Mouse (Mus musculus) embryonic facial prominence, embryonic 14.5 days (tissue): ENCODE data around the gene Spg7. TPM values are rescaled to one million over a fixed set of nuclear protein-coding genes. Genes with fewer than 3 reads are reported as not detected.
A peak's percentile ranks its signal among the peaks of the same experiment; 100 is the strongest.

Source experiments
- ATAC-seq: fragments of 200-750 bp; cut with Nextera tagmentation; 2 replicates; pipeline ENCODE4 v1.8.0; 2017; ENCODE audit warnings: low read depth, moderate number of reproducible peaks, moderate TSS enrichment
- DNase-seq: peaks from one replicate; pipeline ENCODE4 v3.0.0-alpha.2; 2015; ENCODE audit warnings: low spot score
- H3K27ac ChIP-seq: fragments of 300-500 bp; sonication (generic); replicated peaks from 2 replicates; pipeline ENCODE4 v1.5.1; 2014; ENCODE audit warnings: low read depth, mild to moderate bottlenecking, low read length, moderate library complexity
- H3K27me3 ChIP-seq: fragments of 300-500 bp; sonication (generic); replicated peaks from 2 replicates; pipeline ENCODE4 v1.6.1; 2014; ENCODE audit warnings: low read length; ENCODE audit not compliant: control insufficient read depth, insufficient read depth
- H3K36me3 ChIP-seq: fragments of 300-500 bp; sonication (generic); 2 replicates; pipeline ENCODE4 v1.6.1; 2014; ENCODE audit warnings: low read length, mixed read lengths; ENCODE audit not compliant: control insufficient read depth, insufficient read depth
- H3K4me1 ChIP-seq: fragments of 300-500 bp; sonication (generic); 2 replicates; pipeline ENCODE4 v1.6.1; 2014; ENCODE audit warnings: antibody characterized with exemption, low read length; ENCODE audit not compliant: control insufficient read depth, insufficient read depth
- H3K4me2 ChIP-seq: fragments of 300-500 bp; sonication (generic); 2 replicates; pipeline ENCODE4 v1.6.1; 2014; ENCODE audit warnings: low read depth, mild to moderate bottlenecking, low read length, moderate library complexity, mixed read lengths
- H3K4me3 ChIP-seq: fragments of 300-500 bp; sonication (generic); 2 replicates; pipeline ENCODE4 v1.5.1; 2014; ENCODE audit warnings: low read depth, mild to moderate bottlenecking, low read length
- H3K9ac ChIP-seq: fragments of 300-500 bp; sonication (generic); 2 replicates; pipeline ENCODE4 v1.6.1; 2014; ENCODE audit warnings: low read depth, mild to moderate bottlenecking, low read length, moderate library complexity, mixed read lengths
- H3K9me3 ChIP-seq: fragments of 300-500 bp; sonication (generic); 2 replicates; pipeline ENCODE4 v1.6.1; 2016; ENCODE audit warnings: low read length; ENCODE audit not compliant: control insufficient read depth
- WGBS: fragments of 180-500 bp; shearing (Covaris S2); extraction: QIAGEN DNeasy Blood & Tissue Kit; methylation state at CpG from one replicate; pipeline ENCODE4 v1.1.7; 2014; 5-methylcytosine and 5-hydroxymethylcytosine counted together
- polyA plus RNA-seq: library from polyadenylated mRNA; unstranded; fragments of >200 nt; fragmentation: Nextera tagmentation; extraction: Ambion mirVana; gene quantifications from 2 replicates; pipeline ENCODE4 v1.2.1, GENCODE M21; 2014

Spg7 gene
- polyA plus RNA-seq, result 36.5 and 41.2 TPM in 2 replicates

DNA sequence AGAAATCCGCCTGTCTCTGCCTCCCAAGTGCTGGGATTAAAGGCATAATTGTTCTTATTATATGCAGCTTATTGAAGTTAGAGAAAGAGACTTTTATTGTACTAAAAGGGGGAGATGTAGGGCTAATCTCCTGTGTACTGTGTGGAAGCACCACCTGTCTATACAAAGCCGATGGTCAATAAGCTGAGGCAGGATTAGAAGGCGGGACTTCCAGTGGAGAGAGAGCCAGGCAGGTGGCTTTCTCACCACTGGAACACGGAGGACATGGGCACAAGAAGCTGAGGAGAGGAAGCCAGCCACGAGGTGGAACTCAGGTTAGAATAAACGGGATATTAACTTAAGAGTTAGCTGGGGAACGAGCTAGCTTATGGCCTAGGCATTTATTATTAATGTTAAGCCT, at the start of gene Spg7:
TSS of gene Spg7 (plus strand) at position 222 of the 400 bp plus-strand sequence.
- H3K9ac ChIP-seq, result no peak within 1 kb of the TSS
- no peak within 1 kb of the TSS for H3K4me3 ChIP-seq
- no peak within 1 kb of the TSS for H3K4me2 ChIP-seq
- ATAC-seq (no peak), DNase-seq (no peak)
- H3K4me1 ChIP-seq, result peaks cover 8% of the 10 kb centered on the region
- 0 out of 2 replicates have a peak, but pooled peaks cover 12% of the 10 kb centered on the region for H3K36me3 ChIP-seq
- no peaks in the 10 kb centered on the region for H3K27me3 ChIP-seq
- H3K27ac ChIP-seq, result no peak within 1 kb of the TSS
- H3K9me3 ChIP-seq, result no peaks in the 10 kb centered on the region
- 69% methylated on average over 7 of the region's 7 CpGs for WGBS

DNA sequence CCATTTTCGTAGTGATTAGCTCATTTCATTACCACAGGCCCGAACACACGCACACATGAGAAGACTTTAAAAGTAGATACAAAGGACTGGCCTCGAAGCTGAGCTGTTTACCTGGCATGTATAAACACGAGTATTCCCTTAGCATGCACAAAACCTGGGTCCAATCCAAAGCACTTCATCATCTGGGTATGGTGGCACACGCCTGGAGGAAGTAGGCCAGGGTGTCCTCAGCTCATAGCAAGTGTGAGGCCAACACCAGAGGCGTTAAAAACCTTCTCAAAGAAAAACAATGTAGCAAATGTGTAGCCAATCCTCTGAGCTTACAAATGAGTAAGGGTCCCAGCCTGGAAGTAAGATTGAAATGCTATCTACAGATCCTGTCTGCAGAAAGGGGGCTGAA, 48.3 kb upstream of the Spg7 start:
- Histone ChIP-seq H3K36me3 (peaks cover 8% of the 10 kb centered on the region; the same call in 1 of the 2 replicates), H3K4me1 (peaks cover 9% of the 10 kb centered on the region; the same call in 1 of the 2 replicates), H3K4me2 (no peak overlapping the region), H3K9ac (no peak overlapping the region), H3K27ac (no peak overlapping the region), H3K9me3 (no peaks in the 10 kb centered on the region), H3K4me3 (no peak overlapping the region), H3K27me3 (no peaks in the 10 kb centered on the region)
- ATAC-seq (no peak), DNase-seq (no peak)
- WGBS, result 78% methylated on average over 7 of the region's 7 CpGs

DNA sequence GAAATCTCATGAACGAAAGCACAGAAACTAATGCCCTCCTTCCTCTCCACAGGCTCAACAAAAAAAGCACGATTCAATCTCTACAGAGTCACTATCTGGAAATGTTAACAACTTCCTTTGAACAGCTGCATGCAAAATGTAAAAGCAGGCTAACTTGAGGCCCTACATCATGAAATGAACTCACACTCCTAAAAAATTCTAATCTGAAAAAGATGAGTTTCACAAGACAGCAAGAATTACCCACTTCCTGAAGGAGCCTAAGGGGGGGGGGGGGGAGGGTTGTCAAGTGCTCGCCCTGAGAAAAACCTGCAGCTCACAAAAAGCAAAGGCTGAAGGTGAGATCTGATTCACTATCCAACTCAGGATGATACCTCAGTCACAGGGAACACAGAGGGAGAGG, 47.7 kb upstream of the Spg7 start:
- Histone ChIP-seq H3K36me3 (peaks cover 8% of the 10 kb centered on the region; the same call in 1 of the 2 replicates), H3K27ac (no peak overlapping the region), H3K9me3 (no peaks in the 10 kb centered on the region), H3K4me2 (no peak overlapping the region), H3K27me3 (no peaks in the 10 kb centered on the region), H3K9ac (no peak overlapping the region), H3K4me3 (no peak overlapping the region), H3K4me1 (peaks cover 9% of the 10 kb centered on the region; the same call in 1 of the 2 replicates)
- no peak for ATAC-seq
- no peak for DNase-seq
- 52% methylated on average over 3 of the region's 3 CpGs for WGBS

DNA sequence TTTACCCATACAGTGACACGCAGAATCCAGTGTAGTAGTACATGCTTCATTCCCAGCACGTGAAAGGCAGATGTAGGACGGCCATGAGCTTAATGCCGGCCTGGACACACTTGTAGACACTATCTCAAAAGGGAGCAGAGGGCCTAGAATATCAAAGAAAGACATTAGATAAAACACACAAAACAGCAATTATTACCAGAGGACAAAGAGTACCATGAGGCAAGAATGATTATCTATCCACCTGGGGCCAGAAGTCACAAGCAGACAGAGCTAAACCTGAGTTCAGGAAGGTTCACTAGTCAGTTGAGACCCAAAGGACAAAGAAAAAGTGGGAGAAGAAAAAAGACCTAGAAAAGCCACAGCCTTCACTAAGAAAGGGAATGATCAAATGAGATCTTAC, 45.6 kb upstream of the Spg7 start:
- Histone ChIP-seq H3K27ac (no peak overlapping the region), H3K27me3 (no peaks in the 10 kb centered on the region), H3K4me2 (no peak overlapping the region), H3K9ac (no peak overlapping the region), H3K36me3 (peaks cover 8% of the 10 kb centered on the region; the same call in 1 of the 2 replicates), H3K4me3 (no peak overlapping the region), H3K4me1 (peaks cover 9% of the 10 kb centered on the region; the same call in 1 of the 2 replicates), H3K9me3 (no peaks in the 10 kb centered on the region)
- WGBS, result 95% methylated on average over 4 of the region's 4 CpGs
- DNase-seq (no peak), ATAC-seq (no peak)

DNA sequence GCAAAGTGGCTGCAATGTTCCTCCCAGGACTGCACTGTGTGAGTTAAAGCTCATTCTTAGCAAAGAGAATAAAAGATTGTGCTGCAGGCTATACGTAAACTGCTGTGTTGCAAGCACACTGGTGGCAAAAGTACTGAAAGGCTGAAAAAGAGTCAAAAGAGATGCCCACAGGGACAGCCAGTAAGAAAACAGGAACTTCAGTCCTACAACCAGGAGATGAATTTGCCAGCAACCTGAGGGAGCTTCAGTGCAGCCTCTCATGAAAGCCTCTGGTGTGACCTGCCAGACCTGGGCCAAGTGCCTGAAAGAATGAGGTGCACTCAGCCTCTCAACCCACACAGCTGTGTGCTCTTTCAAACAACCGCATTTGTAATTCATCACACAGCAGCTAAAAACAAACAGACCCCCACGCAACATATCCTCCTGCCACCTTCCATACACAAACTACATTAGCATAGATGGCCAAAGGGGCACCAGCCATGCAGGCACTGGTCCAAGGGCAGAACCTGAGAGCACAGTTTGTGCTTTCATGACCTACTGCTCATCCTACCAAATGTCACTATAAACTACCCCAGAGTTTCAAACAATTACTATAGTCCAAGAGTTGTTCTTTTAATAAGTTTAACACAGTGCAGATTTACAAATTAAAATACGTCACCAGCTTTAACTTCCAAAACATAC, 44.1 kb upstream of the Spg7 start:
- WGBS, result 60% methylated on average over 4 of the region's 4 CpGs
- Histone ChIP-seq H3K27me3 (no peaks in the 10 kb centered on the region), H3K4me3 (no peak overlapping the region), H3K36me3 (peaks cover 8% of the 10 kb centered on the region; the same call in 1 of the 2 replicates), H3K4me1 (peaks cover 9% of the 10 kb centered on the region; the same call in 1 of the 2 replicates), H3K9ac (no peak overlapping the region), H3K27ac (0 out of 2 replicates have a peak overlapping the region, but pooled peaks have one; percentile 15), H3K9me3 (no peaks in the 10 kb centered on the region), H3K4me2 (no peak overlapping the region)
- ATAC-seq (no peak), DNase-seq (no peak)

DNA sequence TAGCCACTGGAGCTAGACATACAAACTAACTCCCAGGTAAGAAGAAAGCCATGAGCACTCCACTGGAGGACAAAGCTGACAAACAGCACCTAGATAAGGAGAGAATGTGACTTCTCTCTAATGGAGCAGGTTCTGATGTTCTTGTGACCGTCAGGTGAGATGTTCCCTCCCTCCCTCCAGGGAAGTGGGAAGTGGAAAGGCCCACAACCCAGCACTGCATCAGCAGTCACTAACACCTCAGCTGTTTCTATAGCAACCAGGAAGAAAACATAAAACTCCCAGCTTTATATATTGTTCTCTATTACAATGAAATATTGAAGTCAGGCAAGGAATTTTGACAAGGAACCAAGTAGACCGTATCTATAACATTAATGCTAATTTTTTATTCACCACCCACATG, 42.7 kb upstream of the Spg7 start:
- DNase-seq (no peak), ATAC-seq (no peak)
- H3K27ac ChIP-seq, result no peak overlapping the region
- H3K4me1 ChIP-seq, result peaks cover 9% of the 10 kb centered on the region; the same call in 1 of the 2 replicates
- peaks cover 13% of the 10 kb centered on the region for H3K36me3 ChIP-seq
- H3K9ac ChIP-seq, result no peak overlapping the region
- WGBS, result 62% methylated on average over 2 of the region's 2 CpGs
- H3K27me3 ChIP-seq, result no peaks in the 10 kb centered on the region
- no peak overlapping the region for H3K4me2 ChIP-seq
- no peak overlapping the region for H3K4me3 ChIP-seq
- H3K9me3 ChIP-seq, result no peaks in the 10 kb centered on the region

DNA sequence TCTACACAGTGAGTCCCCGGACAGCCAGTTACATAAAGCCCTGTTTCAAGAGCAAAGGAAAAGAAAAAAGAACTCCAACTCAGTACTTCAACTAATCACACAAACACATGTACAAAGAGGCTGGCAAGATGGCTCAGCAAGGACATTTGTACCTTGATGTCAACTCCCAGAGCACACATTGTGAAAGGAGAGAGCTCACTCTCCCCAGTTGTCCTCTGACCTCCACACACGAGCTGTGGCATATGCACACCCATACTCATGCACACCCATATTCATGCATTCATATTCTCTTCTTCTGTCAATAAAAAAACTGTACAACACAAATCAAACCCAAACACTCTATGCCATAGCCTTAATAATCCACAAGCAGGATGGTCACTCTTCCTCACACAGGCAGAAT, 41.9 kb upstream of the Spg7 start:
- H3K4me3 ChIP-seq, result no peak overlapping the region
- no peaks in the 10 kb centered on the region for H3K27me3 ChIP-seq
- no peak overlapping the region for H3K4me2 ChIP-seq
- peaks cover 12% of the 10 kb centered on the region; the same call in 1 of the 2 replicates for H3K4me1 ChIP-seq
- DNase-seq (no peak), ATAC-seq (no peak)
- 71% methylated on average over 2 of the region's 2 CpGs for WGBS
- H3K36me3 ChIP-seq, result peaks cover 13% of the 10 kb centered on the region
- H3K9me3 ChIP-seq, result no peaks in the 10 kb centered on the region
- H3K9ac ChIP-seq, result no peak overlapping the region
- H3K27ac ChIP-seq, result 0 out of 2 replicates have a peak overlapping the region, but pooled peaks have one; percentile 7

DNA sequence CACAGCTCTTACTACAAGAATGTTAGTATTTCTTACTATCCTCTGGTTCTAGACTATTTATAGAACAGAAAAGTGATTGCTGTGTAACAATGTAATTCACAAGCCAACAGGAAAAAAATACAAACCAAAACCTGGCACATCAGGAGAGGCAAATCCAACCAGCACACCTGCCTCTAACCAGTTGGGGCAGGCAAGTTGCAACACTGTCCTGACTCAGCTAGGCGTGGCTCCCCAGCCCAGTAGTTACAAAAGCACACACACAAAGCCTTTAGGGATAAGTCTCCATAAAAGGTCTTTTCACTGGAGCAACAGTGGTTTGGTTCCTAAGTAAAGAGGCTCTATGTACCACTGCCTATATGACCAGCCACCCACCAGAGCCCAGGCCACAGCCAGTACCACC, 41.5 kb upstream of the Spg7 start:
- no peak overlapping the region for H3K9ac ChIP-seq
- H3K4me3 ChIP-seq, result no peak overlapping the region
- WGBS, result 53% methylated on average over 1 of the region's 1 CpGs
- DNase-seq, result peak; percentile 75
- 0 out of 2 replicates have a peak, but pooled peaks have one; percentile 58 for ATAC-seq
- H3K27ac ChIP-seq, result peak overlapping the region; percentile 59; the same call in 1 of the 2 replicates
- H3K4me1 ChIP-seq, result peaks cover 15% of the 10 kb centered on the region; the same call in 1 of the 2 replicates
- peaks cover 13% of the 10 kb centered on the region for H3K36me3 ChIP-seq
- H3K27me3 ChIP-seq, result no peaks in the 10 kb centered on the region
- H3K4me2 ChIP-seq, result no peak overlapping the region
- no peaks in the 10 kb centered on the region for H3K9me3 ChIP-seq
